ENCODE assay signal across 18 mouse cellular contexts in the genomic region with DNA sequence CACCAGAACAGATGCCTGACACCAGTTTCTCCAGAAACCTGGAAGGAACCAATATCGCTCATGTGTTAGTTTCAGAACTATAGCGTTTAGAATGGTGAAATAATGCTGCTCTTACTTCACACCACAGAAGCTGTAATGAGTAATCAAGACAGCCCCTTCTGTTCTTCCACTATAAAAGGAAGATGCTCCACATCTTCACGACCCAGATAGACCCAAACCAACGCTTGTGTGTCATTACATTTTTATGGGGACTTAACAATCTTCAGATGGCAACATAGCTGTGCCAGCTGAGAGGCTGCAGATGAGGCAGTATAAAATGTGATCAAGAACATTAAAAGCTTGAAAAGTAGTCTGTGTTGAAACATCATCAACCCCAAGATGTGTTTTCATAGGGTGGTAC.
DNase-seq lines count a peak whose midpoint lies in the region; ATAC-seq lines count a peak whose summit lies in the region.
"Had no signal": no experiment of that assay in that cellular context is flagged by ENCODE, and none has a peak within 500 bp of the region (broad histone marks: within the 10 kb centered on the region; RNA-seq: fewer than 3 reads in every experiment).

No protein-coding gene starts in this region.

- peak; percentile 31 for ATAC-seq in granulocyte monocyte progenitor cell, adult 5-6 weeks (replicated peaks; ENCODE audit: poor library complexity, severe bottlenecking)
- ATAC-seq: forebrain, embryonic 14.5 days; forebrain, embryonic 16.5 days had no signal

- peak; percentile 3 for DNase-seq in right cerebral cortex, adult 18-20 months
- no peak for DNase-seq in right cerebral cortex, postnatal 10 days (ENCODE audit: low spot score in 2 of 2)
- DNase-seq in brain, adult 2 months (ENCODE audit: low read depth, low spot score), result peak; percentile 58
- peak; percentile 44 for DNase-seq in telencephalon, adult 2 months (ENCODE audit: low read depth, low spot score)
- DNase-seq in thymus, postnatal 36 days, result no peak
- DNase-seq in cerebellum, adult 11-12 months, result no peak
- DNase-seq: adrenal gland, adult 2 months; adrenal gland, postnatal 10 days; adrenal gland, postnatal 25 days; cerebellum, adult 18-20 months; cerebellum, adult 8-10 months; cerebellum, adult 9-11 months; cerebellum, postnatal 14 days; cerebellum, postnatal 36 days; embryo, embryonic 11 days had no signal

Comparison
In these comparisons a context has a peak if more than half of its experiments do, and no peak if none do; other contexts are left out.
1. DNase-seq: peak in right cerebral cortex, adult 18-20 months (single experiment), brain, adult 2 months (single experiment) and telencephalon, adult 2 months (single experiment); none in right cerebral cortex, postnatal 10 days (0 of 2), thymus, postnatal 36 days (0 of 2) and cerebellum, adult 11-12 months (single experiment).